Mouse (Mus musculus): Measurements from ENCODE around the gene Gm10840. TPM values are rescaled to one million over a fixed set of nuclear protein-coding genes. Genes with fewer than 3 reads are reported as not detected.

Gm10840 gene
- polyA plus RNA-seq, 1 experiment from 2014 or later: not detected

DNA sequence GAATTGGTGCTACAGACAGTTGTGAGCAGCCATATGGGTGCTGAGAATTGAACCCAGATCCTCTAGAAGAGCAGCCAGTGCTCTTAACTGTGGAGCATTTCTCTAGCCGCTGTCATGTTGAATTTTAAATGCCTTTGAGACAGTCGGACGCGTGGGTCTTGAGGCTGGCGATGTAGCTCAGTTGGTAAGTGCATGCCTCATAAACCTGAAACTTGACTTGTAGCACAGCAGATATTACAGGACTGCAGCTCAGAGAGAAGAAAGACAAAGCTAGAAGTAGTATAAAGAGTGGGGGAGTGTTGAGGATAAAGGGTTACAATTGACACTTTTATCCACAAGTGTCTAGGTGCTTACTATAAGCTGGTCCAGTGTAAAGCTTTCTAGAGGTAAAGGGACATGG, 28.1 kb upstream of the Gm10840 start:
- Histone ChIP-seq H3K4me2 (no peak overlapping the region), H3K9me3 (replicated peaks; ENCODE audit: control insufficient read depth, low read length) (no peaks in the 10 kb centered on the region), H3K4me3 (ENCODE audit: low read depth, low read length) (no peak overlapping the region), H3K27ac (ENCODE audit: low read depth, low read length) (no peak overlapping the region), H3K9ac (ENCODE audit: low read depth, low read length) (no peak overlapping the region), H3K36me3 (ENCODE audit: control insufficient read depth, insufficient read depth, low read length) (peaks cover 14% of the 10 kb centered on the region), H3K27me3 (ENCODE audit: control insufficient read depth, insufficient read depth, low read length) (no peaks in the 10 kb centered on the region), H3K4me1 (ENCODE audit: control insufficient read depth, insufficient read depth, low read length) (peaks cover 14% of the 10 kb centered on the region)
- no peak for ATAC-seq (replicated peaks; ENCODE audit: insufficient number of reproducible peaks, low FRiP score, low TSS enrichment)
- WGBS (ENCODE audit: insufficient replicate concordance): 92% methylated on average over 5 of the region's 5 CpGs

- Histone ChIP-seq H3K36me3 (ENCODE audit: control insufficient read depth, insufficient read depth, low read length) (peaks cover 8% of the 10 kb centered on the region), H3K4me1 (ENCODE audit: control insufficient read depth, insufficient read depth, low read length) (peaks cover 14% of the 10 kb centered on the region), H3K4me2 (peak overlapping the region; percentile 49), H3K9ac (ENCODE audit: low read depth, low read length) (peak overlapping the region; percentile 13), H3K9me3 (replicated peaks; ENCODE audit: control insufficient read depth, low read length) (no peaks in the 10 kb centered on the region), H3K27ac (ENCODE audit: low read depth, low read length) (peak overlapping the region; percentile 92), H3K27me3 (ENCODE audit: control insufficient read depth, insufficient read depth, low read length) (no peaks in the 10 kb centered on the region), H3K4me3 (ENCODE audit: low read depth, low read length) (no peak overlapping the region)
- 17% methylated on average over 8 of the region's 8 CpGs for WGBS (ENCODE audit: insufficient replicate concordance)
- ATAC-seq (replicated peaks; ENCODE audit: insufficient number of reproducible peaks, low FRiP score, low TSS enrichment): peak; percentile 81
These were observed 25.8 kb upstream of the Gm10840 start for GRCm38 (mm10) chr11:106134580-106135528.

GRCm38 (mm10) chr11:106151219-106151618, 9.4 kb upstream of the Gm10840 start:
- Histone ChIP-seq H3K27me3 (ENCODE audit: control insufficient read depth, insufficient read depth, low read length) (no peaks in the 10 kb centered on the region), H3K4me1 (ENCODE audit: control insufficient read depth, insufficient read depth, low read length) (no peaks in the 10 kb centered on the region), H3K4me3 (ENCODE audit: low read depth, low read length) (no peak overlapping the region), H3K9ac (ENCODE audit: low read depth, low read length) (no peak overlapping the region), H3K9me3 (replicated peaks; ENCODE audit: control insufficient read depth, low read length) (no peaks in the 10 kb centered on the region), H3K36me3 (ENCODE audit: control insufficient read depth, insufficient read depth, low read length) (peaks cover 36% of the 10 kb centered on the region), H3K27ac (ENCODE audit: low read depth, low read length) (no peak overlapping the region), H3K4me2 (no peak overlapping the region; the same call in 1 of the 2 replicates)
- 73% methylated on average over 3 of the region's 3 CpGs for WGBS (ENCODE audit: insufficient replicate concordance)
- no peak for ATAC-seq (replicated peaks; ENCODE audit: insufficient number of reproducible peaks, low FRiP score, low TSS enrichment)

DNA sequence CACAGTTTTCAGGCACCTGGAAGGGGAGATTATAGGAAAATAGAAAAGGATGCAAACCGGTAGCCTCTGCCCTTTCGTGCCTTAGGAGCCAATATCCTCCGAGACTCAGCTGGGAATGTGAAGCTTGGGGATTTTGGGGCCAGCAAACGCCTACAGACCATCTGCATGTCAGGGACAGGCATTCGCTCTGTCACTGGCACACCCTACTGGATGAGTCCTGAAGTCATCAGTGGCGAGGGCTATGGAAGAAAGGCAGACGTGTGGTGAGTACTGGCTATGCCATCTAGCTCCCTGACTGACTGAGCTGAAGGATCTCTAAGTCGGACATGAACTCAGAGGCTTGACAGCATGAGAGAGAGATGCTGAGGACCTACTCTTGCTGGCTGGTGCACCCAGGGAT, 8.5 kb upstream of the Gm10840 start:
- H3K27me3 ChIP-seq (ENCODE audit: control insufficient read depth, insufficient read depth, low read length): no peaks in the 10 kb centered on the region
- no peaks in the 10 kb centered on the region for H3K9me3 ChIP-seq (replicated peaks; ENCODE audit: control insufficient read depth, low read length)
- no peak overlapping the region for H3K9ac ChIP-seq (ENCODE audit: low read depth, low read length)
- no peak overlapping the region for H3K4me2 ChIP-seq
- no peak overlapping the region for H3K4me3 ChIP-seq (ENCODE audit: low read depth, low read length)
- 73% methylated on average over 8 of the region's 8 CpGs for WGBS (ENCODE audit: insufficient replicate concordance)
- peaks cover 39% of the 10 kb centered on the region for H3K36me3 ChIP-seq (ENCODE audit: control insufficient read depth, insufficient read depth, low read length)
- ATAC-seq (replicated peaks; ENCODE audit: insufficient number of reproducible peaks, low FRiP score, low TSS enrichment): no peak
- H3K4me1 ChIP-seq (ENCODE audit: control insufficient read depth, insufficient read depth, low read length): no peaks in the 10 kb centered on the region
- no peak overlapping the region for H3K27ac ChIP-seq (ENCODE audit: low read depth, low read length)

GRCm38 (mm10) chr11:106154091-106154490, 6.6 kb upstream of the Gm10840 start:
- 72% methylated on average over 5 of the region's 5 CpGs for WGBS (ENCODE audit: insufficient replicate concordance)
- H3K36me3 ChIP-seq (ENCODE audit: control insufficient read depth, insufficient read depth, low read length): peaks cover 45% of the 10 kb centered on the region

DNA sequence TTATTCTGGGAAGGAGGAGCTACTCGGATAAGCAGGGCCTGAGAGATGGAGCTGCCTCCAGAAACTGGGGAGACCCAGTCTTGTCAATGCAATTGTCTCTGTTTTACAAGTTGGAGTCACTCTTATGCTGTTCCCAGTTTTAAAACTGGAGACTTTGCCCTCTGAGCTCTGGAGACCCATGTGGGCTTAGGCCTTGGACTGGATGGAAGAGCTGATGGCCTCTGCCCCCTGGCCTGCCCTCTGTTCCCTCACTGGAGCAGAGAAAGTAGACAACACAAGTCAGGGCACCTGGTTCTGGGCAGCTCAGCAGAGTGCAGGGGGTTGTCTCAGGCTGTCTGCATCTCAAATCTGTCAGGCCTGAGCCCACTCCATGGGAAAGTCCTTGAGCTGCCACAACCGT, 5.9 kb upstream of the Gm10840 start:
- Histone ChIP-seq H3K9ac (ENCODE audit: low read depth, low read length) (0 out of 2 replicates have a peak overlapping the region, but pooled peaks have one; percentile 10), H3K4me3 (ENCODE audit: low read depth, low read length) (no peak overlapping the region), H3K4me2 (no peak overlapping the region), H3K27me3 (ENCODE audit: control insufficient read depth, insufficient read depth, low read length) (no peaks in the 10 kb centered on the region), H3K9me3 (replicated peaks; ENCODE audit: control insufficient read depth, low read length) (no peaks in the 10 kb centered on the region), H3K4me1 (ENCODE audit: control insufficient read depth, insufficient read depth, low read length) (peaks cover 15% of the 10 kb centered on the region), H3K27ac (ENCODE audit: low read depth, low read length) (no peak overlapping the region), H3K36me3 (ENCODE audit: control insufficient read depth, insufficient read depth, low read length) (peaks cover 45% of the 10 kb centered on the region)
- ATAC-seq (replicated peaks; ENCODE audit: insufficient number of reproducible peaks, low FRiP score, low TSS enrichment): no peak
- WGBS (ENCODE audit: insufficient replicate concordance): 55% methylated on average over 2 of the region's 2 CpGs

More at GRCm38 (mm10) chr11:106154091-106154490, 6.6 kb upstream of the Gm10840 start:
- no peak for ATAC-seq (replicated peaks; ENCODE audit: insufficient number of reproducible peaks, low FRiP score, low TSS enrichment)
- H3K9me3 ChIP-seq (replicated peaks; ENCODE audit: control insufficient read depth, low read length): no peaks in the 10 kb centered on the region
- no peak overlapping the region for H3K4me2 ChIP-seq
- H3K27me3 ChIP-seq (ENCODE audit: control insufficient read depth, insufficient read depth, low read length): no peaks in the 10 kb centered on the region
- peaks cover 9% of the 10 kb centered on the region for H3K4me1 ChIP-seq (ENCODE audit: control insufficient read depth, insufficient read depth, low read length)
- no peak overlapping the region for H3K4me3 ChIP-seq (ENCODE audit: low read depth, low read length)
- H3K9ac ChIP-seq (ENCODE audit: low read depth, low read length): no peak overlapping the region
- no peak overlapping the region for H3K27ac ChIP-seq (ENCODE audit: low read depth, low read length)

DNA sequence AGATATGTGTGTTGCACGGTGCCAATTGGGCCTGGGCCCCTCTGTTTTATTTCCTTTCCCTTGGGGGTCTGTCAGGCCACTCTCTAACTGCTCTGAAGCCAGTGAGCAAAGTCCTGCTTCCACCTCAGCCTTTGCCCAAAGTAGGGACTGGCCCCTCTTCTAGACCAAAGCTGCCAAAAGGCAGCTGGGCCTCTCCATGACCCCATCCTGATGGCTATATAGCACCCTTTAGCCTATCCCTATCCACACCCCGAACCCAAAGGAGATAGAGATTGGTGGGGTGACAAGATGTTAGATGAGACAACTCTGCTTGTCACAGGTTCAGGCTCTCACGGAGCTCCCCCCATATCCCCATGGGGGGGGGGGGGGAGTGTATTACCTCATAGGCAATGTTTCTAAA, 4.9 kb upstream of the Gm10840 start:
- 71% methylated on average over 3 of the region's 3 CpGs for WGBS (ENCODE audit: insufficient replicate concordance)
- Histone ChIP-seq H3K36me3 (ENCODE audit: control insufficient read depth, insufficient read depth, low read length) (peaks cover 42% of the 10 kb centered on the region), H3K27me3 (ENCODE audit: control insufficient read depth, insufficient read depth, low read length) (no peaks in the 10 kb centered on the region), H3K9me3 (replicated peaks; ENCODE audit: control insufficient read depth, low read length) (no peaks in the 10 kb centered on the region), H3K4me3 (ENCODE audit: low read depth, low read length) (no peak overlapping the region), H3K9ac (ENCODE audit: low read depth, low read length) (no peak overlapping the region), H3K4me2 (no peak overlapping the region), H3K27ac (ENCODE audit: low read depth, low read length) (no peak overlapping the region), H3K4me1 (ENCODE audit: control insufficient read depth, insufficient read depth, low read length) (peaks cover 16% of the 10 kb centered on the region)
- ATAC-seq (replicated peaks; ENCODE audit: insufficient number of reproducible peaks, low FRiP score, low TSS enrichment): no peak

GRCm38 (mm10) chr11:106156257-106156656, 4.4 kb upstream of the Gm10840 start:
- no peaks in the 10 kb centered on the region for H3K27me3 ChIP-seq (ENCODE audit: control insufficient read depth, insufficient read depth, low read length)
- 86% methylated on average over 1 of the region's 1 CpGs for WGBS (ENCODE audit: insufficient replicate concordance)
- no peak overlapping the region for H3K9ac ChIP-seq (ENCODE audit: low read depth, low read length)
- H3K36me3 ChIP-seq (ENCODE audit: control insufficient read depth, insufficient read depth, low read length): peaks cover 37% of the 10 kb centered on the region
- peaks cover 20% of the 10 kb centered on the region for H3K4me1 ChIP-seq (ENCODE audit: control insufficient read depth, insufficient read depth, low read length)
- no peak overlapping the region for H3K4me3 ChIP-seq (ENCODE audit: low read depth, low read length)
- H3K4me2 ChIP-seq: no peak overlapping the region
- H3K27ac ChIP-seq (ENCODE audit: low read depth, low read length): no peak overlapping the region
- no peak for ATAC-seq (replicated peaks; ENCODE audit: insufficient number of reproducible peaks, low FRiP score, low TSS enrichment)
- H3K9me3 ChIP-seq (replicated peaks; ENCODE audit: control insufficient read depth, low read length): no peaks in the 10 kb centered on the region

All from heart, embryonic 11.5 days (tissue).